Mouse (Mus musculus) erythroid progenitor cell, adult 5-6 weeks (primary cell): ENCODE data around the gene Tmem101. TPM values are rescaled to one million over a fixed set of nuclear protein-coding genes. Genes with fewer than 3 reads are reported as not detected.
A peak's percentile ranks its signal among the peaks of the same experiment; 100 is the strongest.

Source experiments
- ATAC-seq: replicated peaks from 2 replicates; pipeline ENCODE4 v1.8.0; 2016; ENCODE audit warnings: moderate number of reproducible peaks, mild to moderate bottlenecking, moderate TSS enrichment, inconsistent platforms; ENCODE audit not compliant: poor library complexity, low FRiP score, severe bottlenecking
- total RNA-seq, 2 experiments: library from RNA; stranded (forward) in 1 of 2; stranded (reverse) in 1 of 2; fragments of 150-400 nt in 1 of 2; fragments of 186-747, 209-891 nt in 1 of 2; gene quantifications; 2 replicates each; pipeline versions ENCODE4 v1.2.3 to v1.2.4; 2015 to 2017; ENCODE audit warnings: low replicate concordance in 2 of 2

Gene Tmem101
- 1.1 and 1.3 TPM in 2 replicates for total RNA-seq (2015; ENCODE audit: low replicate concordance)
- 2.9 and 5.1 TPM in 2 replicates for total RNA-seq (2017; ENCODE audit: low replicate concordance)

- peak; percentile 94 for ATAC-seq
Observed at GRCm38 (mm10) chr11:102156039-102156785, at the start of gene Tmem101. Tmem101 (minus strand) TSS chr11:102156404.

- ATAC-seq, result no peak
Observed at GRCm38 (mm10) chr11:102201408-102201821, 45.2 kb upstream of the Tmem101 start.

GRCm38 (mm10) chr11:102199856-102200255 lies 43.7 kb upstream of the Tmem101 start:
- no peak for ATAC-seq

GRCm38 (mm10) chr11:102198245-102198644 lies 42.0 kb upstream of the Tmem101 start:
- ATAC-seq, result no peak

- ATAC-seq, result no peak
Observed at GRCm38 (mm10) chr11:102196018-102196797, 40.0 kb upstream of the Tmem101 start.

- ATAC-seq, result no peak
Observed at GRCm38 (mm10) chr11:102193657-102194440, 37.6 kb upstream of the Tmem101 start.

GRCm38 (mm10) chr11:102190848-102191247 lies 34.6 kb upstream of the Tmem101 start:
- no peak for ATAC-seq

- 0 out of 2 replicates have a peak, but pooled peaks have one; percentile 50 for ATAC-seq
Observed at GRCm38 (mm10) chr11:102189461-102190436, 33.5 kb upstream of the Tmem101 start, which contains the start of gene G6pc3. G6pc3 (plus strand) TSS chr11:102189620.

GRCm38 (mm10) chr11:102188980-102189379 lies 32.8 kb upstream of the Tmem101 start:
- no peak for ATAC-seq

GRCm38 (mm10) chr11:102186235-102186634 lies 30.0 kb upstream of the Tmem101 start:
- no peak for ATAC-seq

- ATAC-seq, result no peak
Observed at GRCm38 (mm10) chr11:102185677-102186076, 29.5 kb upstream of the Tmem101 start.

GRCm38 (mm10) chr11:102184646-102185495 lies 28.7 kb upstream of the Tmem101 start, which contains the start of gene Lsm12:
Lsm12 (minus strand) TSS chr11:102185296.
- peak; percentile 95 for ATAC-seq

- no peak for ATAC-seq
Observed at GRCm38 (mm10) chr11:102184253-102184645, 28.0 kb upstream of the Tmem101 start.

- no peak for ATAC-seq
Observed at GRCm38 (mm10) chr11:102179836-102180235, 23.6 kb upstream of the Tmem101 start.

GRCm38 (mm10) chr11:102168689-102169088 lies 12.5 kb upstream of the Tmem101 start:
- ATAC-seq, result no peak

GRCm38 (mm10) chr11:102167539-102167938 lies 11.3 kb upstream of the Tmem101 start:
- no peak for ATAC-seq

- no peak for ATAC-seq
Observed at GRCm38 (mm10) chr11:102165971-102166722, 9.9 kb upstream of the Tmem101 start.
